Mouse (Mus musculus) neural tube, embryonic 14.5 days (tissue): ENCODE data around the gene Mtg2. TPM values are rescaled to one million over a fixed set of nuclear protein-coding genes. Genes with fewer than 3 reads are reported as not detected.

Experiments used
- ATAC-seq: fragments of 200-750 bp; cut with Nextera tagmentation; 2 replicates; pipeline ENCODE4 v1.8.0; 2017; ENCODE audit warnings: low read depth, mild to moderate bottlenecking, moderate TSS enrichment, moderate library complexity
- H3K27ac ChIP-seq: fragments of 300-500 bp; sonication (generic); 2 replicates; pipeline ENCODE4 v1.5.1; 2014; ENCODE audit warnings: low read depth, mild to moderate bottlenecking, control low read depth, low read length, moderate library complexity, mixed read lengths
- H3K27me3 ChIP-seq: fragments of 300-500 bp; sonication (generic); 2 replicates; pipeline ENCODE4 v1.6.1; 2014; ENCODE audit warnings: low read length; ENCODE audit not compliant: control insufficient read depth, insufficient read depth
- H3K36me3 ChIP-seq: fragments of 300-500 bp; sonication (generic); 2 replicates; pipeline ENCODE4 v1.6.1; 2014; ENCODE audit warnings: low read length, mixed read lengths; ENCODE audit not compliant: control insufficient read depth, insufficient read depth
- H3K4me1 ChIP-seq: fragments of 300-500 bp; sonication (generic); 2 replicates; pipeline ENCODE4 v1.6.1; 2014; ENCODE audit warnings: low read length; ENCODE audit not compliant: control insufficient read depth, insufficient read depth
- H3K4me2 ChIP-seq: fragments of 300-500 bp; sonication (generic); 2 replicates; pipeline ENCODE4 v1.6.1; 2014; ENCODE audit warnings: mild to moderate bottlenecking, low read depth, low read length, control low read depth
- H3K4me3 ChIP-seq: fragments of 300-500 bp; sonication (generic); 2 replicates; pipeline ENCODE4 v1.5.1; 2014; ENCODE audit warnings: low read depth, low read length, control low read depth, mixed read lengths
- H3K9ac ChIP-seq: fragments of 300-500 bp; sonication (generic); replicated peaks from 2 replicates; pipeline ENCODE4 v1.6.1; 2014; ENCODE audit warnings: low read depth, mild to moderate bottlenecking, control low read depth, low read length, mixed read lengths
- H3K9me3 ChIP-seq: fragments of 300-500 bp; sonication (generic); 2 replicates; pipeline ENCODE4 v1.6.1; 2016; ENCODE audit warnings: low read length; ENCODE audit not compliant: control insufficient read depth
- WGBS: fragments of 180-500 bp; shearing (Covaris S2); extraction: QIAGEN DNeasy Blood & Tissue Kit; methylation state at CpG from one replicate; pipeline ENCODE4 v1.1.7; 2014; 5-methylcytosine and 5-hydroxymethylcytosine counted together
- polyA plus RNA-seq: library from polyadenylated mRNA; unstranded; fragments of >200 nt; fragmentation: Nextera tagmentation; extraction: Ambion mirVana; gene quantifications from 2 replicates; pipeline ENCODE4 v1.2.1, GENCODE M21; 2014

Mtg2 gene
- polyA plus RNA-seq, 1 experiment from 2014 or later = 34.2 TPM

DNA sequence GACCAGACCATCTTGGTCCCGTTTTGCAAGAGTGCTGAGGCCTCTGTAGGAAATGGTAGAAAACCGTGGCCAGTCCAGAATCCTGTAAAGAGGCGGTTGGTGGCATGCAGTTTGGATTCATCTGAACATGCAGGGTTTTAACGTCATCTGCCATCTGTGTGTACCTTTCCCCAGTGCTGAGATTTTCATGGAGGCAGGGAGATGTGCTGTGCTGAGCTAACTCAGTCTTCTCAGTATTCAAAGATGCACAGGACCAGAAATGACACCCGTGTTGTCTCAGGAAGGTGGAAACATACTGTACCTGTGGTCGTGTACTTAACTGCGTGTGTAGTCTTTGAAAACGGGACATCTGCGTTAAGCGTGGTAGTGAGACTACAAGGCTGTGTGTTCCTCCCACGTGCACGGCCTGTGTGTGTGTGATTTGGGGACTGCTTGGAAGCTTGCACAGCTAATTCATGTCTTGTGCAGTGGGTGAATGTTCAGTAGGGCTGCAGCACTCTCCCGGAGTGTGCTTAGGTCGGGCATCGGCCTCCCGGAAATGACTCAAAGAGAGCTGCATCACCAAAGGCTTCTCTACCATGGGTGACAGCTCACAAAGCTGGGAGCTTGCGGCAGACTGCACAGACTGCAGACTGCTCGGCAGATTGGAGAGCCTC lies 22.3 kb upstream of the Mtg2 start:
- peaks cover 18% of the 10 kb centered on the region for H3K4me1 ChIP-seq
- H3K4me2 ChIP-seq = no peak overlapping the region
- no peak overlapping the region for H3K9ac ChIP-seq
- no peak for ATAC-seq
- no peaks in the 10 kb centered on the region for H3K27me3 ChIP-seq
- H3K9me3 ChIP-seq = no peaks in the 10 kb centered on the region
- peaks cover 3% of the 10 kb centered on the region; the same call in 1 of the 2 replicates for H3K36me3 ChIP-seq
- H3K27ac ChIP-seq = no peak overlapping the region
- 94% methylated on average over 18 of the region's 18 CpGs for WGBS
- no peak overlapping the region for H3K4me3 ChIP-seq

DNA sequence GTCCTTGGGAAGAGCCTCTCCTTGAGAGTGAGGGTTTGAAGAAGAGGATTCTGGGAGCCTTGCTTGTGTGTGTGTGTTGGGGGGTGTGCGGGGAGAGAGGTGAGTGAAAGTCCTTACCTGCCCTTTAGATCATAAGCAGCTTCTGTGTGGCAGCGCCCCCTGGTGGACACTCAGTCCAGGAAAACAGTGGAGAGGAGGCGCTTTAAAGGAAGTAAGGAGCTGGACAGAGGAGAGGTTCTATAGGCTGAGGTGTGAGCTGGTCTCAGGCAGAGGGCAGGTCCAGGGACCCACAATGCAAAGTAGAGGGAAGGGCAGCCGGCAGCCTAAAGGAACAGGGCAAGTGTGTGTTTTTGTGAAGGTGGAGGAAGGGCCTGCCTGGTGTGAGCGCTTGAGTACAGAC lies 19.4 kb upstream of the Mtg2 start:
- Histone ChIP-seq H3K36me3 (peaks cover 18% of the 10 kb centered on the region), H3K9ac (no peak overlapping the region)
- peak; percentile 38; the same call in 1 of the 2 replicates for ATAC-seq

DNA sequence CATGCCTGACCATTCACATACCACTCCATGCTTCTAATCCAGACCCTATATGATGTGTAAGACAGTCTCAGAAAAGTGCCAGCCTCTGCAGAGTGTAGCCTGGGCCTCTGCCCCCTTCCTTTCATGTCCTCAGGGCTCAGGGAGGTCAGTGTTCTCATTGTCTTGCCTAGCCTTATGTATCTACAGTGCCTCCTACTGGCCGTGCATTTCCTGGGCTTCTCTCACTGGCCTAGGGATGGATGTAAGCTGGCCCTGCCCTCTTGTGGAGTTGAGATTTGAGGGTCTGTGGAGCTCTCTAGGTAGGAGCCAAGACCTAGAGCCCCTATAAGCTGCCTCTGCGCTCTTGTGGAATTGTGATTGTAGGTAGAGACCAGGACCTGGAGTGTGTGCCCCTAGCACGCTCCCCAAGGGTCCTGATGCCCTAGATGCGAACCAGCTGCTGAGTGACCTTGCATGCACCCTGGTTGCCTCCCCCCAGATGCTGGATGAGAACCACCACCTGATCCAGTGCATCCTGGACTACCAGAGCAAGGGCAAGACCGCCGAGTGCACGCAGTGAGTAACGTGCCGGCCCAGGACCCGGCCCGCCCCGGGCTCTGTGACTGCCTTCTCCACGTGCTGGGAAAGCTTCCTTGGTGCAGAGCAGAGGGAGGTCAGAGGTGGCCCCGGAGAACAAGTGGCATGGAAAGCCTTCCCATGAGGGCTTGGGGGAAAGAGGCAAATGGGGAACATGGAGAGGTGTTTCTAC lies 18.2 kb upstream of the Mtg2 start:
- H3K4me3 ChIP-seq = no peak overlapping the region
- no peaks in the 10 kb centered on the region for H3K27me3 ChIP-seq
- WGBS = 92% methylated on average over 14 of the region's 14 CpGs
- H3K9me3 ChIP-seq = no peaks in the 10 kb centered on the region
- H3K9ac ChIP-seq = no peak overlapping the region
- peaks cover 29% of the 10 kb centered on the region for H3K36me3 ChIP-seq
- no peak overlapping the region for H3K27ac ChIP-seq
- H3K4me2 ChIP-seq = no peak overlapping the region
- 0 out of 2 replicates have a peak, but pooled peaks cover 3% of the 10 kb centered on the region for H3K4me1 ChIP-seq
- ATAC-seq = no peak

More for the DNA sequence above, 19.4 kb upstream of the Mtg2 start:
- H3K27me3 ChIP-seq = no peaks in the 10 kb centered on the region
- H3K27ac ChIP-seq = no peak overlapping the region
- no peak overlapping the region for H3K4me3 ChIP-seq
- no peaks in the 10 kb centered on the region for H3K9me3 ChIP-seq
- no peak overlapping the region for H3K4me2 ChIP-seq
- WGBS = 25% methylated on average over 5 of the region's 5 CpGs
- 0 out of 2 replicates have a peak, but pooled peaks cover 3% of the 10 kb centered on the region for H3K4me1 ChIP-seq

DNA sequence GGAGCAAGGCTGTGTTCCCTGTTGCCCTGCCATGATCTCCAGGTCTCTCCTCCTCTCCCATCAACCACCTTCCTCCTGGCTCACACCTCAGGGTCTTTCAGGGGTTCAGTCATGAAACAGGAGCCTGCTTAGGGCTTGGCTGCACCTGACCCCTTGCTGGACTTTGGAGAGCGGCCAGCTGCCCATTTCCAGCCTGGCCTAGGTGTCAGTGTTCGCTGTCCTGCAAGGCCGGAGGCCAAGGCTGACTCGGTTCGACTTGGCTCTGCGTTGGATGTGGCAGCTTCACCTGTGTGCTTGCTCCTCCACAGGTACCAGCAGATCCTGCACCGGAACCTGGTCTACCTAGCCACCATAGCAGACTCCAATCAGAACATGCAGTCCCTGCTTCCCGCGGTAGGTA lies 17.4 kb upstream of the Mtg2 start:
- H3K9ac ChIP-seq = no peak overlapping the region
- H3K4me3 ChIP-seq = no peak overlapping the region
- WGBS = 96% methylated on average over 9 of the region's 9 CpGs
- peaks cover 38% of the 10 kb centered on the region for H3K36me3 ChIP-seq
- no peaks in the 10 kb centered on the region for H3K9me3 ChIP-seq
- ATAC-seq = no peak
- no peak overlapping the region for H3K4me2 ChIP-seq
- H3K27ac ChIP-seq = no peak overlapping the region
- H3K4me1 ChIP-seq = 0 out of 2 replicates have a peak, but pooled peaks cover 3% of the 10 kb centered on the region
- no peaks in the 10 kb centered on the region for H3K27me3 ChIP-seq

DNA sequence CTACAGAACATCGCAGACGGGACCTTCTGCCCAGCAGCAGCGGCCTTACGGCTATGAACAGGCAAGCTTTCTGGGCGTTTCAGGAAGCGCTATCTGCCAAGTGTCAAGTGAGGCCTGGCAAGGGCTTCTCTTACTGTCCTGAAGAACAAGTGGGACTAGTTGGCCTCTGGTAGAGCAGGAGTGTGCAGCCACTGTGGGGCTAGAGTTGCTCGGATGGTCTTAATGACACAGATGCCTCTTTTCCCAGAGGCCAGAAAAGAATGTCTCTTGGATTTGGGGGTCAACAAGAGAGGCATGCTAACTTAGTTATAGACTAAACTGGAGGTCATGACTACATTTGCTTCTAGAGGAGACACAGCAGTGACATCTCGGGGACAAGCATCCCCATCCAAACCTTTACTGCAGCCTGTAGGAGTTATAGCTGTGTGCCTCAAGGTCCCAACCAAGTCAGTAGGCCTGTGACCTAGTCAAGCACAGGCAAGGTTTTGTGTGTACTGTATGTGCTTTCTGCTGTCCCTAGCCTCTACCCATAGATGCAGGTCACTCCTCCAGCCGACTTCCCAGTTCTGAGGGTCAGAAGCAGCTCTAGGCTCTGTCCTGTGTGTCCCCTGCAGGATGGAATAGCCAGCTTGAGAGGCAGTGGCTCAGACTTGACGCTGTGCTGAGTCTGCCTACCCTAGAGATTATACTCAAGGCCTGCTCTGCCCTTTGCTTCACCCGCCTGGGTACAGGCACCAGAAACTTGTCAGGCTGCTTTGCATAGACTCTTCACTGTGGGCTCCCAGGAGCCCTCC lies 6.9 kb upstream of the Mtg2 start:
- no peaks in the 10 kb centered on the region for H3K9me3 ChIP-seq
- 96% methylated on average over 11 of the region's 11 CpGs for WGBS
- no peaks in the 10 kb centered on the region for H3K4me1 ChIP-seq

DNA sequence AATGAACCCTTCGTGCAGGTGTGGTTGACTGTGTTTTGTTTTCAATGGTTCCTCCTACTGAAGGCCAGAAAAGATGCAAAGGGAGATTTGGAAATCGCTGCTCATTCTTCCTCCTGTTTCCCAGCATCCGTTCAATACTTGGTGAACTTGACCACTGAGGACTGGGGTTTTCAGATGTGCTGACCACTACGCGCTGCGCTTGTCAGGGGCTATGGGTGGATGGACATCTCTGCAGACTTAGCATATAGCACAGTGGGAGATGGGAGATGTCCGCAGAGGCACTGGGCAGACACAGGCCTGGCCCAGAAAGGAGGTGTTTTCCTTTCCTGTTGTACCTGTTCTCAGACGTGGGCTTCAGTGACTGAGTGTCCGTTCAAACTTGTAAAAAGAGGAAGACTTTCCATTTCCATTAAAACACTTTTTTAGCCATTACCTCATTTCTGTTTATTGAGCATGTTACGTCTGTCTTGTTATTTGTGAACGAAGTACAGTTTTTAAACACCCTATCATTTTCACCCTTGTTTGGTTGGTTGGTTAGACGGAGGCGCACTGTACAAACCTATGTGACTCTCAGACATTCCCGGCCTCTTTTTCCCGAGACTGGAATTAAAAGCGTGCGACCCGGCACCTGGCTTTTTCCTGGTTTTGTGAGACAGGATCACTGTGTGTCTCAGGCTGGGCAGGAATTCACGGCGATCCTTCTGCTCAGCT lies 463 bp upstream of the Mtg2 start:
- Histone ChIP-seq H3K27me3 (no peaks in the 10 kb centered on the region), H3K4me1 (peaks cover 9% of the 10 kb centered on the region; the same call in 1 of the 2 replicates), H3K4me3 (peak overlapping the region; percentile 68), H3K9ac (peak overlapping the region; percentile 69), H3K9me3 (no peaks in the 10 kb centered on the region), H3K36me3 (peaks cover 8% of the 10 kb centered on the region; the same call in 1 of the 2 replicates), H3K4me2 (peak overlapping the region; percentile 73), H3K27ac (peak overlapping the region; percentile 86)
- 35% methylated on average over 20 of the region's 20 CpGs for WGBS
- ATAC-seq = peak; percentile 71

More for the DNA sequence above, 6.9 kb upstream of the Mtg2 start:
- Histone ChIP-seq H3K27me3 (no peaks in the 10 kb centered on the region), H3K27ac (no peak overlapping the region), H3K4me2 (no peak overlapping the region), H3K36me3 (peaks cover 49% of the 10 kb centered on the region), H3K4me3 (no peak overlapping the region), H3K9ac (no peak overlapping the region)
- no peak for ATAC-seq

DNA sequence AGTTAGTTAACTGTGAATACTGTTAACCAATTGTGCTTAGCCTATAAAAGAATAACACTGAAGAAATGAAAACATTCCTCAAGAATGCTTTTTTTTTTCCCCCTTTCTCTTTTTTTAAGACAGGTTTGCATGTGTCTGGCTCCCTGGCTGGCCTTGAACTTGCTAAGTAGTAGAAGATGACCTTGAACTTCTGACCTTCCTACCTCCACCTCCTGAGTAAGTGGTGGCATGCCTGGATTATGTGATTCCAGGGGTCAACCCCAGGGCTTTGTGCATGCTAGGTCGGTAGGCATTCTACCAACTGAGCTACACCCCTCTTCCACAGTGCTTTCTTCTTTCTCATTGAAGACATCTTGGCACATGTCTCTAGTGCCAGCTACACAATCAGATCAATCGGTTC lies 1.3 kb downstream of the Mtg2 start:
- Histone ChIP-seq H3K27ac (no peak overlapping the region), H3K9ac (no peak overlapping the region), H3K27me3 (no peaks in the 10 kb centered on the region), H3K9me3 (no peaks in the 10 kb centered on the region), H3K36me3 (peaks cover 8% of the 10 kb centered on the region; the same call in 1 of the 2 replicates), H3K4me3 (no peak overlapping the region), H3K4me1 (peaks cover 9% of the 10 kb centered on the region; the same call in 1 of the 2 replicates), H3K4me2 (no peak overlapping the region)
- ATAC-seq = no peak
- WGBS = 84% methylated on average over 2 of the region's 2 CpGs

DNA sequence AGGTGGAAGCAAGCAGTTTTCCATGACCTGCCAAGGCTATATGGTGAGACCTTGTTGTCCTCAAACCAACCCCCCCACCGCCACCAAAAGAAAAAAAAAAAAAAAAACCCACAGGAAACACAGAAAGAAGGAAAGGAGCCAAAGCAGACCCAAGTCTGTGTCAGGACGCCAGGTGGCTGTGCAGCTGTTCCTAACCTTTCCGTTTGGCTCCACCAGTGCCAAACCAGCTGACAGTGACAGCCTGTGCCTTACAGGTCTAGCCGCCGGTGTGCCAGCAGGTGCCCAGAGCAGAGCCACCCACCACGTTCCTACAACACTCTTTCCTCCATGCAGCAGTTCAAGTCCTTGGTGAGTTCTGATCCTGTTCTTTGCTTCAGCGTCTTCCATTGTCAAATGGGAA lies 2.5 kb downstream of the Mtg2 start:
- no peaks in the 10 kb centered on the region for H3K9me3 ChIP-seq
- ATAC-seq = no peak
- peaks cover under 1% of the 10 kb centered on the region; the same call in 1 of the 2 replicates for H3K36me3 ChIP-seq
- no peaks in the 10 kb centered on the region for H3K27me3 ChIP-seq
- H3K4me1 ChIP-seq = peaks cover 9% of the 10 kb centered on the region; the same call in 1 of the 2 replicates
- H3K4me3 ChIP-seq = no peak overlapping the region
- 90% methylated on average over 7 of the region's 7 CpGs for WGBS
- no peak overlapping the region for H3K27ac ChIP-seq
- no peak overlapping the region for H3K9ac ChIP-seq
- no peak overlapping the region for H3K4me2 ChIP-seq
